Mouse (Mus musculus): ENCODE results near the gene Grap. TPM values are rescaled to one million over a fixed set of nuclear protein-coding genes. Genes with fewer than 3 reads are reported as not detected.

Grap gene
- polyA plus RNA-seq, 1 experiment from 2014 or later: 8.5 TPM

DNA sequence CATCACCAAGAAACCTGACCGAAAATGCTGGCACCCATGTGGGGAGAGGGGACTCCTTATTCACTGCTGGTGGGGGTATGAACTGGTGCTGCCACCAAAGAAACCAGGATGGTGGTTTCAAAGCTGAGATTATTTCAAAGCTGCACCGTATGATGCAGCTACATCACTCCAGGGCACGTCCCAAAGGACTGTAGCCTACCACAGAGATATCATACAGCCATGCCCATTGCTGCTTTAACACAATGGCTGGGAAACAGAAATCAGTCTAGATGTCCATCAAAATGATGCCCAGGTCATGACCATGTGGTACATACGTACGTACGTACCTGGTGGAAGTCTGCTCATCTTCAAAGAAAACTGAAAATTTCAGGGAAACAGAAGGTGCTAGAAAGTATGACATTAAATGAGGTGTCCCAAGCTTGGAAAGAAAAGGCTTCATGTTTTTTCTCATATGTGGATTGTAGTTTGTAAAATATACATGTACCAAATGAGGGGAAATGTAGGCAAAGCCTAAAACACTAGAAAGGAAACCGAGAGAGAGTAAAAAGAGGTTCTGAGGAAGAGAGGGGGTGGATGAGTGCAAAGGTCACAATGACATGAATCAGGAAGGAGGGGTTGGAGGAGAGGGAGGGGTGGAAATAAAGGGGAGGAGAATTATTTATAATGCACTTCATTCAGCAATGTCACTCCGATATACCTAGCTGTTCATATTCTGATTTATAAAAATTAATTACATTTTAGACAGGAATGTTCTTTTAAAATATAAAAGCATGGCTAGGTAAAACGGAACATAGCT is 2.4 kb upstream of the Grap start:
- Histone ChIP-seq H3K9me3 (ENCODE audit: control insufficient read depth, low read length) (no peaks in the 10 kb centered on the region), H3K27ac (ENCODE audit: low read depth, low read length) (no peak overlapping the region), H3K4me3 (ENCODE audit: low read depth, low read length) (no peak overlapping the region), H3K4me1 (ENCODE audit: control insufficient read depth, insufficient read depth, low read length) (no peaks in the 10 kb centered on the region), H3K27me3 (ENCODE audit: control insufficient read depth, insufficient read depth, low read length) (no peaks in the 10 kb centered on the region), H3K36me3 (ENCODE audit: control insufficient read depth, insufficient read depth, low read length) (no peaks in the 10 kb centered on the region), H3K9ac (ENCODE audit: low read length) (no peak overlapping the region), H3K4me2 (ENCODE audit: low read depth) (no peak overlapping the region)
- DNase-seq (ENCODE audit: low spot score) (no peak), ATAC-seq (ENCODE audit: insufficient read depth, low FRiP score, low TSS enrichment) (no peak)
- WGBS: 87% methylated on average over 9 of the region's 9 CpGs

- H3K4me1 ChIP-seq (ENCODE audit: control insufficient read depth, insufficient read depth, low read length): no peaks in the 10 kb centered on the region
- no peaks in the 10 kb centered on the region for H3K36me3 ChIP-seq (ENCODE audit: control insufficient read depth, insufficient read depth, low read length)
- no peak overlapping the region for H3K9ac ChIP-seq (ENCODE audit: low read length)
- H3K27me3 ChIP-seq (ENCODE audit: control insufficient read depth, insufficient read depth, low read length): no peaks in the 10 kb centered on the region
- H3K27ac ChIP-seq (ENCODE audit: low read depth, low read length): no peak overlapping the region
- ATAC-seq (ENCODE audit: insufficient read depth, low FRiP score, low TSS enrichment) (no peak), DNase-seq (ENCODE audit: low spot score) (no peak)
- H3K9me3 ChIP-seq (ENCODE audit: control insufficient read depth, low read length): no peaks in the 10 kb centered on the region
- WGBS: 94% methylated on average over 5 of the region's 5 CpGs
- H3K4me3 ChIP-seq (ENCODE audit: low read depth, low read length): no peak overlapping the region
- H3K4me2 ChIP-seq (ENCODE audit: low read depth): no peak overlapping the region
Measured at GRCm38 (mm10) chr11:61652216-61652615, 849 bp upstream of the Grap start.

- no peak overlapping the region for H3K4me3 ChIP-seq (ENCODE audit: low read depth, low read length)
- no peaks in the 10 kb centered on the region for H3K27me3 ChIP-seq (ENCODE audit: control insufficient read depth, insufficient read depth, low read length)
- H3K4me2 ChIP-seq (ENCODE audit: low read depth): no peak overlapping the region
- H3K4me1 ChIP-seq (ENCODE audit: control insufficient read depth, insufficient read depth, low read length): no peaks in the 10 kb centered on the region
- H3K36me3 ChIP-seq (ENCODE audit: control insufficient read depth, insufficient read depth, low read length): no peaks in the 10 kb centered on the region
- 74% methylated on average over 2 of the region's 2 CpGs for WGBS
- no peak overlapping the region for H3K9ac ChIP-seq (ENCODE audit: low read length)
- DNase-seq (ENCODE audit: low spot score) (no peak), ATAC-seq (ENCODE audit: insufficient read depth, low FRiP score, low TSS enrichment) (no peak)
- H3K27ac ChIP-seq (ENCODE audit: low read depth, low read length): no peak overlapping the region
- no peaks in the 10 kb centered on the region for H3K9me3 ChIP-seq (ENCODE audit: control insufficient read depth, low read length)
Measured at GRCm38 (mm10) chr11:61653568-61653967, 503 bp downstream of the Grap start.

GRCm38 (mm10) chr11:61654786-61655311 is 1.8 kb downstream of the Grap start:
- 82% methylated on average over 4 of the region's 4 CpGs for WGBS
- no peak overlapping the region for H3K4me2 ChIP-seq (ENCODE audit: low read depth)
- no peaks in the 10 kb centered on the region for H3K36me3 ChIP-seq (ENCODE audit: control insufficient read depth, insufficient read depth, low read length)
- no peak for DNase-seq (ENCODE audit: low spot score)
- no peaks in the 10 kb centered on the region for H3K4me1 ChIP-seq (ENCODE audit: control insufficient read depth, insufficient read depth, low read length)
- no peak for ATAC-seq (ENCODE audit: insufficient read depth, low FRiP score, low TSS enrichment)
- no peak overlapping the region for H3K4me3 ChIP-seq (ENCODE audit: low read depth, low read length)
- H3K27ac ChIP-seq (ENCODE audit: low read depth, low read length): no peak overlapping the region
- H3K9me3 ChIP-seq (ENCODE audit: control insufficient read depth, low read length): no peaks in the 10 kb centered on the region
- no peaks in the 10 kb centered on the region for H3K27me3 ChIP-seq (ENCODE audit: control insufficient read depth, insufficient read depth, low read length)
- no peak overlapping the region for H3K9ac ChIP-seq (ENCODE audit: low read length)

- no peak for DNase-seq (ENCODE audit: low spot score)
- no peaks in the 10 kb centered on the region for H3K9me3 ChIP-seq (ENCODE audit: control insufficient read depth, low read length)
- no peak overlapping the region for H3K4me2 ChIP-seq (ENCODE audit: low read depth)
- 54% methylated on average over 4 of the region's 4 CpGs for WGBS
- no peaks in the 10 kb centered on the region for H3K27me3 ChIP-seq (ENCODE audit: control insufficient read depth, insufficient read depth, low read length)
- no peak overlapping the region for H3K4me3 ChIP-seq (ENCODE audit: low read depth, low read length)
- H3K36me3 ChIP-seq (ENCODE audit: control insufficient read depth, insufficient read depth, low read length): no peaks in the 10 kb centered on the region
- H3K4me1 ChIP-seq (ENCODE audit: control insufficient read depth, insufficient read depth, low read length): no peaks in the 10 kb centered on the region
- H3K27ac ChIP-seq (ENCODE audit: low read depth, low read length): no peak overlapping the region
- ATAC-seq (ENCODE audit: insufficient read depth, low FRiP score, low TSS enrichment): no peak
- H3K9ac ChIP-seq (ENCODE audit: low read length): no peak overlapping the region
Measured at GRCm38 (mm10) chr11:61655649-61656048, 2.6 kb downstream of the Grap start.

- DNase-seq (ENCODE audit: low spot score): no peak
- H3K4me3 ChIP-seq (ENCODE audit: low read depth, low read length): no peak overlapping the region
- H3K27ac ChIP-seq (ENCODE audit: low read depth, low read length): no peak overlapping the region
- H3K9ac ChIP-seq (ENCODE audit: low read length): no peak overlapping the region
- no peaks in the 10 kb centered on the region for H3K36me3 ChIP-seq (ENCODE audit: control insufficient read depth, insufficient read depth, low read length)
- WGBS: 74% methylated on average over 6 of the region's 6 CpGs
- no peak overlapping the region for H3K4me2 ChIP-seq (ENCODE audit: low read depth)
- no peaks in the 10 kb centered on the region for H3K4me1 ChIP-seq (ENCODE audit: control insufficient read depth, insufficient read depth, low read length)
- no peaks in the 10 kb centered on the region for H3K27me3 ChIP-seq (ENCODE audit: control insufficient read depth, insufficient read depth, low read length)
- no peak for ATAC-seq (ENCODE audit: insufficient read depth, low FRiP score, low TSS enrichment)
- no peaks in the 10 kb centered on the region for H3K9me3 ChIP-seq (ENCODE audit: control insufficient read depth, low read length)
Measured at GRCm38 (mm10) chr11:61656148-61656850, 3.2 kb downstream of the Grap start.

- no peaks in the 10 kb centered on the region for H3K27me3 ChIP-seq (ENCODE audit: control insufficient read depth, insufficient read depth, low read length)
- no peak overlapping the region for H3K9ac ChIP-seq (ENCODE audit: low read length)
- H3K9me3 ChIP-seq (ENCODE audit: control insufficient read depth, low read length): no peaks in the 10 kb centered on the region
- no peak overlapping the region for H3K4me3 ChIP-seq (ENCODE audit: low read depth, low read length)
- no peaks in the 10 kb centered on the region for H3K4me1 ChIP-seq (ENCODE audit: control insufficient read depth, insufficient read depth, low read length)
- no peak for DNase-seq (ENCODE audit: low spot score)
- no peak for ATAC-seq (ENCODE audit: insufficient read depth, low FRiP score, low TSS enrichment)
- H3K27ac ChIP-seq (ENCODE audit: low read depth, low read length): no peak overlapping the region
- no peaks in the 10 kb centered on the region for H3K36me3 ChIP-seq (ENCODE audit: control insufficient read depth, insufficient read depth, low read length)
- WGBS: 74% methylated on average over 2 of the region's 2 CpGs
- H3K4me2 ChIP-seq (ENCODE audit: low read depth): no peak overlapping the region
Measured at GRCm38 (mm10) chr11:61657432-61657831, 4.4 kb downstream of the Grap start.

DNA sequence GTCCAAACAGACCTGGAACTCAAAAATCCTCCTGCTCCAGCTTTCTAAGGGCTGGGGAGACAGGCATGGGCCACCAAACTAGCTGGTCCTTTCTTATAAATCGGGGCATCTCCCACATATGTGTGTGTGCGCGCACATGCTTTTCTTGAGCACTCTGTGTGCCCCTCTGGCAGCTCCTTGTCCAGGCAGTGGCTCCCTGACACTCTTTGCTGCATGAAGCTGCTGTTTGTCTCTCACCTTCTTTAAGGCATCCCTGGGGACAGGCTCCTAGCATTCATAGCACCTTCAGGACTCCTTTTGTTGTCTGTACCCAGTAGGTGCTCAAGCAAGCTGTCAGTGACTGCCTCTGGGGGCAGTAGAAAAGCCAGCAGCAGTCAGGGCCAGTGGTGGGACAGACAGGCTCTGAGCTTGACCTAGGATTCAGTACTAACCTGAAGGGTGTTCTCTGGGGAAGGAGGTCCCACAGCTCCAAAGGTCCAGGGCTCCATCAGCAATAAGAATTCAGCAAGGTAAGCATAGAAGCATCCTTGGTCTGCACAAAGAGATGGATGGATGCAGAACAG is 5.4 kb downstream of the Grap start:
- Histone ChIP-seq H3K4me1 (ENCODE audit: control insufficient read depth, insufficient read depth, low read length) (no peaks in the 10 kb centered on the region), H3K27ac (ENCODE audit: low read depth, low read length) (no peak overlapping the region), H3K4me3 (ENCODE audit: low read depth, low read length) (no peak overlapping the region), H3K9ac (ENCODE audit: low read length) (no peak overlapping the region; the same call in 1 of the 2 replicates), H3K9me3 (ENCODE audit: control insufficient read depth, low read length) (no peaks in the 10 kb centered on the region), H3K4me2 (ENCODE audit: low read depth) (no peak overlapping the region), H3K36me3 (ENCODE audit: control insufficient read depth, insufficient read depth, low read length) (no peaks in the 10 kb centered on the region), H3K27me3 (ENCODE audit: control insufficient read depth, insufficient read depth, low read length) (no peaks in the 10 kb centered on the region)
- 94% methylated on average over 3 of the region's 3 CpGs for WGBS
- no peak for DNase-seq (ENCODE audit: low spot score)
- ATAC-seq (ENCODE audit: insufficient read depth, low FRiP score, low TSS enrichment): no peak
